Mouse (Mus musculus) retina, postnatal 7 days (tissue): Measurements from ENCODE around the gene Auts2.

Source experiments
- DNase-seq: peaks from one replicate; pipeline ENCODE4 v3.0.0-alpha.2; 2012; ENCODE audit warnings: low read depth, low spot score

Gene Auts2

GRCm38 (mm10) chr5:131839657-131840315 is 703.4 kb downstream of the Auts2 start:
- DNase-seq: no peak

GRCm38 (mm10) chr5:131839023-131839422 is 704.1 kb downstream of the Auts2 start:
- DNase-seq: no peak

DNA sequence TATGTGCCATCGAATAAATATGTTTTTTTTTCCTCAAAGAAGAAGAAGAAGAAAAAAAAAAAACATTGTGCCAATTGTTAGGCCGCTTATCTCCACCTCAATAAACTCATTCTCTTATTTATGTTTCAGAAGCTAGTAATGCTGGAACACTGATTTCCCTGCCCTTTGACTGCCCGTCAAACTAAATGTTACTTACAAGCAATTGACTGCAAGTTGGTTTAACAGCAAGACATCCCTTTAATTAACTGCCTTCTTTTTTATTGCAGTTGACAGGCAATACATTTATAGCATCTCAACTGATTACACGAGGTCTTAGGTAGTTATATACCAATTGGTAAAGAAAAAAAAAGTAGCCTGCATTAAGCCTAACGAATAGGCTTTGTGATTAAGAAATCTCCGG is 705.1 kb downstream of the Auts2 start:
- DNase-seq: no peak

- no peak for DNase-seq
Measured at GRCm38 (mm10) chr5:131836014-131836735, 707.0 kb downstream of the Auts2 start.

DNA sequence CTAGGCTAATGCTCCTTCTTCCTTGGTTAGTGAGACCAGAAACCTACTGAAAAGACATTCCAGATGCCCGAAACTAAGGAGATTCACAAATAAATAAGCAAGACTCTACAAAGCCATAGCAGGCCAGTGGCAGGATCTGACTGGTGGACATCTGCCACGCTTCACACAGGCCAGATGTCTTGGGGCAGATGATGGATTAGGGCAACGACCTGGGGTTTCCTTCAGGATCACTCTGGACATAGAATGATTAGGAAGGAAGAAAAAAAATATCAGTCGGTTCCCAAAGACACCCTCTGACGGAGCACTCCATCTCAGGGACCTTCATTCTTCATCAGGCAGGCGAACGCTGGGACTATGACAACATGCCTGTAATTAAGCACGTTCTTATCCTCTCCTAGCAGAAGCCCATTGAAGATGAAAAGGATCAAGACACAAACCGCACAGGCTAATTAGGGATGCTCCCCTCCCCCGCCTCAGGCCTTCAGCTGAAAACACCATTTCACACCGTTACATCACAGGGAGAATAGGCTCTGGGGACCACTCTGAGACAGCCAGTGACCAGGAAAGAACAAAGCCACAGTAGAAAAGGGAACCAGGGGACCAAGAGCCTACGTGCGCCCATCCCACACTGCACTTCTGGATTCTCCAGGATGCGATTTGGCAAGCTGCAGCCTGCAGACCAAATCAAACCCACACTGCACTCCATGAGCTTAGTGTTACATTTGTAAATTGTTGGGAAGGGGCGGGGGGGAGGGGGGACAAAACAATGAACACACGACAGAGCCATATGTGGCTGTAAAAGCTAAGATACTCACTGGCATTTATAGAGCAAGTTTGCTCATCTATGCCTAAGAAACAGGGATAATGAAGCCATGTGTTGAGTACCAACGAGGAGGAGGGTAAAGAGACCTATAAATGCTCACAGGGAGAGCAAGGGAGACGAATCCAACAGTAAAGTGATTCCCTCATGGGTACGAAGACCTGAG is 710.0 kb downstream of the Auts2 start:
- DNase-seq: no peak

- DNase-seq: no peak
Measured at GRCm38 (mm10) chr5:131830111-131830510, 713.0 kb downstream of the Auts2 start.

DNA sequence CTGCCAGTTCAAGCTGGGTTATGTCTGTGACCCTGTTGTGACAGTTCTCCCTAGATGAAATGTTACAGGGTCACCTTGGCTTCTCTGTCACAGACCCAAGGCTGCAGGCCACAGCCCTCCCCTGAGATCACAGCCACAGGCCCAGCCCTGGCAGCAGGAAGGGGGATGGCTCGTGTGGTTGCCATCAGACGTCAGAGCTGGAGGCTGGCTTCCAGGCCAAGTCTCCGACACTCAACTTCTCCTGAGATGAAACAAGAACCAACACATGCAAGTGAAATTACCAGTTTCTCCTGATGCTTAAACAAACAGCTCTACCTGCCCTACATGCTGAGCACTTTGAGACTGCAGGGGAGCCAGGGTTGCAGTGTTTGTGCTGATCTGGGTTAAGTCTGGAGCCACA is 713.9 kb downstream of the Auts2 start:
- no peak for DNase-seq

DNA sequence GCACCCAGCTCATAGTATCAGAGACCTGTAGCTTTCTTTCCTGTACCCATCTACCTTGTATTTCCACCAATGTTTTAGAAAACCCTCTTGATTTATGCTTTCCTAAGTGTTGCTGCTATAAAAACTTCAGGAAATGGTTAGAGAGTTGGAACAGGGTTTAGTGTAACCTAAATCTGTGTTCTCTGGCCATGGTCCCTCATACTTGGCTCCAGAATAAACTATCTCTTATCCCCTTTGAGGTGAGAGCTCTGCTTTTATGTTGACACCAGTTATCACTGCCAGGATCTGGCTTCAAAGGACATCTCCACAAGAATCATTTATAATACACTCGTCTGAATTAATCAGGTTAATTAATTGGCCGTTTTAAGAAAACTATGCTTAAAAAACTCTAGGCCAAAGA is 714.5 kb downstream of the Auts2 start:
- no peak for DNase-seq

DNA sequence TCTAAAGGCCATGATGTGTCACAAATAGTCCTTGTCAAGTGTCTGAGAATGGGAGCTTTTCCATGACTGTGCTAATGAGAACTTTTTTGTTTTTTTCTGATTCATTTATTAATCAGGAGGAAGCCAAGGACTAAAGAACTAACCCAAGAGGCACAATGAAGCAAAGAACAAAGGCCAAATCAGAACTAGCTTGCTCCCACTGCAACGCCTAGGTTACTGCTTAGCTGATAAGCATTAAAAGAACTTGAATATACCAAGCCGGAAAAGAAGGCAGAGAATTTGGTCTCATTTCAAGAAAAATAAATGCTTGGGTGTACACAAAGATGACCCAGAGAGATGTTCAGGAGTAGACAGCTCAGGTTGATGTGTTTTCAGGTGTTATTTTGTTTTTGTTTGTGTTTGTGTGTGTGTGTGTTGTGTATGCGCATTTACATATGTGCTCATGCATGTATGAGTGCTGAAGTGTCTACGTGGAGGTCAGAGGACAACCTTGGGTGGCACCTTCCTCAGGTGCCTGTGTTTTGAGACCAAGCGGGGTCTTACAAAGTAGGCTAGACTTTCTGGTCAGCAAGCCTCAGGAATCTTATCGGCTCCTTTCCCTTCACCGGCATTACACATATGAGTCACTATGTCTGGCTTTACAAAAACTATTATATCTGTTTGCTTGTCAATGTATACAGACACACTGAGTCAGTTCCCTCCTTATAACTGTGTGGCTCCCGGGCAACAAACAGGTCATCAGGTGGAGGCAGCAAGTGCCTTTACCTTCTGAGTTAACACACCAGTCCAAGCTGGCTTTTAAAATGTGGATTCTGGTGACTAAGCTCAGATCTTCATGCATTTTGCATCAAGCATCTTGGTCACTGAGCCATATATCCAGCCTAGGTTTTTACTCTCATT is 716.5 kb downstream of the Auts2 start:
- no peak for DNase-seq

DNA sequence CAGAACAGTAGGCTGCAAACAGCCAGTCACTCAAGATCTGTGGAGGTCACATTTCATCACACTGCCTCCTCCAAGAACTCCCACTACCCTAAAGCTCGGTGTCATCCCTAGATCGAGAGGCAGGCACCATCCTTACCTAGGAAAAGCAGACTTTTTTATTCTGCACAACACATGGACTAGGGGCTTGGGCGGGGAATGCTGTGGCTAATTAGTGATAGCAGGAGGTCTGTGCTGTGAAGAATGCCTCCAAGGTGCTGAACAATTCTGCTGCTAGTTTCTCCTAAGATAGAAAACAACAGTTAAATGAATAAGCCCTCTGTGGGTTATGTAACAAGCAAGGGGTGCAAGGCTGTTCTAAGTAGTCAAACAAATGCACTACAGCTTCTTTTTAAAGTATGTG is 717.7 kb downstream of the Auts2 start:
- no peak for DNase-seq

DNA sequence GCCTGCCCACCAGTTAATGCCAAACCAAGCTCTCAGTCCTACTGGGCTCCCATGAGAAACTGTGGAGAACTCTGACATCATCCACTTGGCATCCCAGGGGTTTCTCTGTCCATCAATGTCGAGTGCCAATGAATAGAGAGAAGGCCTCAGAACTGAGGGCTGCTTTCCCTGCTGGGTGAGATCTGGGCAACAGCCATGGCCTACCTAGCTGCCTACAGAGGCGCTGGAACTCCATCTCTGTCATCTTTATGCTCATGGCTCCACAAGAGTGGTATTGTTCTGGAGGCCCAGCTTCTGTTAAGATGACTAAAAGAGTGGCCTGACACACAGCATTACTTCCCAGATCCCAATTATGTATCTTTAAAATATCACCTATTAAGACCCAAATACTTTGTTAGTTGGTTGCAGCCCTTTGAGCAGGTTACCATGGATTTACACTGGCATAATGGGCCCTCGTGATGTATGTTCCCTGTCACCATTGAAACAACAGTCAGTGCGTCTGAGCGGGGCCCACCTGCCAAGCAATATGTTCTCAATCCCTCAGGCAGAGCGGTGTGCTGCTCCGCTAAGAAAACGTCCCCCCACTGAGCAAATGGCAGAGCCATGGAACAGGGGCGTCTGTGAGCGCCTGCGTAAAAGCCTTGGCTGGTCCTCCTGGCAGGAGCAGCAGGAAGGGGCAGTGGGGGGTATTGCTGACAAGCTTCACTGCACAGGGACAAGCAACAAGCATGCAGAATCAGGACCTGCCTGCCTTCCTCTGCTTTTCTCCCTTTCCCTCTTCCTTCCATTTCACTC is 718.8 kb downstream of the Auts2 start:
- no peak for DNase-seq

DNA sequence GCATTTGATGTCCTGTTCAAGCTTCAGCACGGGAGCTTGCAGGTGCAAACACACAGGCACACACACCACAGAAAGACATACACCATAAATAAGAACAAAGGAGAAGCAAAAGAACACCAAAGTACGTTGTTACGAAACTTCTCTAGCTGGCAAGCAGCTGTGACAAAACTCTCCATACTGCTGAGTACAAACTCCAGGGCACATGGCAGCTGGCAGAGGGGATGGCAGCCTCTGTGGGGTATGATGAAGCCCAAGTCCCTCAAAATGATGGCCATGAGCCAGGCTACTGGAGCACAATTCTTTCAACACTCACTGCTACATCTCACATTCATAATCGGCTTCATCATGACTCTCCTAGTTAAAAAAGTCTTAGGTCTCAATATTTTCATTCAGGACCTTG is 721.7 kb downstream of the Auts2 start:
- no peak for DNase-seq

GRCm38 (mm10) chr5:131819251-131819691 is 723.9 kb downstream of the Auts2 start:
- no peak for DNase-seq

DNA sequence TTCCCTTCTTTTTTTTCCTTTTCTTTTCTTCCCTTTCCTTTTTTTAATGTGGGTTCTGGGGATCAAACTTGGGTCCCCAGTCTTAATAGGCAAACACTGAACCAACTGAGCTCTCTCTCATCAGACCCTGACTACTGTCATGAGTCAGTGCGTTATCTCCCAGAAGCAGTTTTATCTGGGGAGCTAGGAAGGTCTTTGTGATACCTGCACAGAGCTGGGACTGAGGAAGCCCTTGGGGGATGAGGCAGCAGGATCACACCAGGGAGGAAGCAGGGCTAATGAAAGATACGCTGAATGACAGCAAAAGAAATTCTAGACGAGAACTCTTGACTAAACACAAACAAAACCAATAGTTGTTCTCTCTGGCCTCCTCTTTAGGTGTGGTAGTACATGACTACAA is 727.6 kb downstream of the Auts2 start:
- no peak for DNase-seq

GRCm38 (mm10) chr5:131814503-131815003 is 728.6 kb downstream of the Auts2 start:
- no peak for DNase-seq

DNA sequence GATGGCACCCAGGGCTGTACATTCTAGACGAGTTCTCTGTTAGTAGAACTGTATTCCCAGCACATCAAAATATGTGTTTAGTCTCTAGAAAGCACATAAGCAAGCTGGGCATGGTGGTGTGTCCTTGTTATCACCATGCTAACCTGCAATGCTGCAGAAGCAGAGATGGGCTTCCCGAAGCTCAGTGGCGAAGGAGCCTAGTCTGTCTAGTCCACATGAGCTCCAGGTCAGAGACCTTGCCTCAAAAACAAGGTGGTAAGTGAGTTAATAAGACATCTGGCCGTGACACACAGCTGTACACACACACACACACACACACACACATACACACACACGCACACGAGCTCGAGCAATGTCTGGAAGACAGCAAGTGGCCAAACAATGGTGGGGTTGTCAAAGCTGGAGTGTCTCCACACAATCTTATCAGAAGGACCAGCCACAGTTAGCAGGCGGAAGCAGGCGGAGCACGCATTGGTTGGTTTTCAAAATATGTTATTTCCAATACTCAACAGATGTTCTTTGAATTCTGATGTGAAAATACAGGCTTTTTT is 729.1 kb downstream of the Auts2 start:
- DNase-seq: no peak

DNA sequence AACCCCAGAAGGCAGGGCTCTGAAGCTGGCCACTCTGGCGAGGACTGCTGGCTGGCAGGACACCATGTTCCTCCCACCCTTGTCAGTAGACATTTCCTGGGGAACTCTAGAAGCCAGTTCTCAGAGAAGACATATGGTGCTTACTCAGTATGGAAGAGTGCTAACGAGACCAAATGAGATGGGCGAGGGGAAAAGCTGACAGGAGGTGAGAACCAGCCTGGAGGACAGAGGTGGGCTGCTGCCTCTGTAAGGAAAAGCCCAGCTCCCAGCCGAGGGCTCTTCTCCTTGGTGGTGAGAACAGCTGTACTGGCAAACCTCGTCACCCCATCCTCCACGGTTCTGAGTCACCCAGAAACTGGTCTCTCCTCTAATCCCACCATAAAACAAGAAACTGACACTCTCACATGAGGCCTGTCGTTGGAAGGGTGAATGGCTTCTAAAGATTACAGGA is 729.8 kb downstream of the Auts2 start:
- no peak for DNase-seq

- DNase-seq: no peak
Measured at GRCm38 (mm10) chr5:131812483-131813063, 730.6 kb downstream of the Auts2 start.

DNA sequence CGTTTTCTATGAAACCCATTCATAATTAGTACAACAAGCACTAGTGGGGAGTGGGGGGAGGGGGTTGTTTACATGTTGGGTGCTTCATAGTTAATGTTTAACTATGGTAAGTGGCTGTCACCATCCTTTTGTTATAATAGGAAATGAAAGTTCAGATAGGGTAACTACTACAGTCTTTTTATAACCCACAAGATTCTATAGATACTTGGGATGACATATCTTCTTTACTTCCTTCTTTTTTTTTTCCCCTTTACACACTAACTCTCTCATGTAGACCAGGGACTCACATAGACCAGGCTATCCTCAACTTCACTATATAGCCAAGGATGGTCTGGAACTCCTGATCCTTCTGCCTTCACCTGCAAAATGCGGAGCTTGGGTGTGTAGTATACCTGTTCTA is 736.8 kb downstream of the Auts2 start:
- DNase-seq: no peak
